Mouse (Mus musculus) cerebellum, postnatal 4 days (tissue): ENCODE measurements around the gene Zfp536.
A peak's percentile ranks its signal among the peaks of the same experiment; 100 is the strongest.
"Not testable (repeated sequence)": the region's sequence is repeated elsewhere in the genome, so short reads cannot be mapped to it uniquely, and the experiment has no call there.

Experiments used
- DNase-seq, 2 experiments: peaks; one replicate each; pipeline ENCODE4 v3.0.0; 2022; ENCODE audit warnings: low spot score in 2 of 2, mixed read lengths in 1 of 2

Zfp536 gene

GRCm38 (mm10) chr7:37607906-37608305, 165.5 kb downstream of the Zfp536 start:
- DNase-seq = no peak

GRCm38 (mm10) chr7:37606472-37606871, 167.0 kb downstream of the Zfp536 start:
- no peak for DNase-seq

GRCm38 (mm10) chr7:37603525-37603909, 169.9 kb downstream of the Zfp536 start:
- not testable (repeated sequence) for DNase-seq

GRCm38 (mm10) chr7:37602871-37603524, 170.4 kb downstream of the Zfp536 start:
- DNase-seq = no peak

GRCm38 (mm10) chr7:37600318-37600717, 173.1 kb downstream of the Zfp536 start:
- no peak for DNase-seq

- no peak for DNase-seq
These were observed 179.0 kb downstream of the Zfp536 start for GRCm38 (mm10) chr7:37594211-37595030.

- DNase-seq = no peak
These were observed 179.9 kb downstream of the Zfp536 start for GRCm38 (mm10) chr7:37593566-37593965.

GRCm38 (mm10) chr7:37586694-37587093, 186.7 kb downstream of the Zfp536 start:
- no peak for DNase-seq

GRCm38 (mm10) chr7:37581262-37581661, 192.2 kb downstream of the Zfp536 start:
- no peak for DNase-seq

- DNase-seq = no peak
These were observed 192.9 kb downstream of the Zfp536 start for GRCm38 (mm10) chr7:37580554-37580953.

GRCm38 (mm10) chr7:37572021-37572420, 201.4 kb downstream of the Zfp536 start:
- no peak for DNase-seq

- no peak for DNase-seq
These were observed 204.5 kb downstream of the Zfp536 start for GRCm38 (mm10) chr7:37568811-37569500.

- no peak for DNase-seq
These were observed 205.4 kb downstream of the Zfp536 start for GRCm38 (mm10) chr7:37568041-37568440.

- no peak for DNase-seq
These were observed 207.4 kb downstream of the Zfp536 start for GRCm38 (mm10) chr7:37566019-37566418.

GRCm38 (mm10) chr7:37565371-37565770, 208.1 kb downstream of the Zfp536 start:
- DNase-seq = no peak

- DNase-seq = no peak
These were observed 208.8 kb downstream of the Zfp536 start for GRCm38 (mm10) chr7:37564644-37565043.

- DNase-seq = no peak
These were observed 209.5 kb downstream of the Zfp536 start for GRCm38 (mm10) chr7:37563831-37564400.

GRCm38 (mm10) chr7:37563171-37563574, 210.3 kb downstream of the Zfp536 start:
- peak in 1 of 2 experiments; percentile 47 for DNase-seq

GRCm38 (mm10) chr7:37562505-37562904, 210.9 kb downstream of the Zfp536 start:
- peak in 1 of 2 experiments; percentile 36 for DNase-seq

- DNase-seq = peak in 1 of 2 experiments; percentile 28
These were observed 212.9 kb downstream of the Zfp536 start for GRCm38 (mm10) chr7:37560581-37560980.

- DNase-seq = no peak
These were observed 213.6 kb downstream of the Zfp536 start for GRCm38 (mm10) chr7:37559851-37560250.

- no peak for DNase-seq
These were observed 214.1 kb downstream of the Zfp536 start for GRCm38 (mm10) chr7:37559341-37559740.
